Mouse (Mus musculus) ovary, postnatal 10 days (tissue): Measurements from ENCODE around the gene Oxct1.

Source experiments
- DNase-seq: peaks from one replicate; pipeline ENCODE4 v3.0.0; 2022; ENCODE audit warnings: low spot score

The Oxct1 gene

DNA sequence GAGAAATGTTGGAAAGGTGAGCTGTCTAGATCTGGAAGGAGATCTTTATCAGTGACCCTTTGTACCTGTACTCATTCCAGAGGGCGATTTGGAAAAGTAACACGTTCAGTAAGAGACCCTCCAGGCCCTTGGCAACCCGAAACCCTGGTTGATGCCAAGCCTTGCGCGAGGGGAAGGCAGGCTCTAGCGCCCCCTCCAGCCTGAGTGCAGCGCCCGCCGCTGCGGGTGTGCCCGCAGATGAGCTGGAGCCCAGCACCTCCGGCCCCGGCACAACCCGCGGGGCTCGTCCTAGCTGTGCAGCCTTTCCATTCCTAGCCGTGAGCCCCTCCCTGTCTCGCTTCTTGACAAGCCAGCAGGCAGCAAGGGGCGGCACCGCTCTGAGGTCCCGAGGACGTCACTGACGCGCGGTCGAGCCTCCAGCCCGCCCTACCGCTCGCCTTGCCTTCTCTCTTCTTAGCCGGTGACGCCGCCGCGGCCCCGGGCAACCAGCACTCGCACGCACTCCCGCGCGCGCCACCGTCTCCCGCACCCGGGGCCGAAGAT is at the start of gene Oxct1:
Gene Oxct1, plus strand, starts transcription at position 153 of the 543 bp plus-strand sequence.
- DNase-seq = peak; percentile 51

DNA sequence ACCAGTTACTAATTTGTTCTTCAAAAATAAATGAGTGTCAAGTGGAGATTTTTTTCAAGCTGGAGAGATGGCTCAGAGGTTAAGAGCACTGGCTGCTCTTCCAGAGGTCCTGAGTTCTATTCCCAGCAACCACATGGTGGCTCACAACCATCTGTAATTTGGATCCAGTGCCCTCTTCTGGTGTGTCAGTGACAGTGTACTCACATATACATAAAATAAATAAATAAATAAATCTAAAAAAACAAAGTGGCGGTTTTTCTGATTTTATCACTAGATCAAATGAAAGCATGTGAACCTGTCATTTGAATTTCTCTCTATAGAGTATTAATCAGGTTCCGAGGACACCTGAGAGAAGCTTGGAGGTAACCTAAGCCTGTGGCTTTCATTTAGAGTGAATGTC is 47.9 kb upstream of the Oxct1 start:
- no peak for DNase-seq

DNA sequence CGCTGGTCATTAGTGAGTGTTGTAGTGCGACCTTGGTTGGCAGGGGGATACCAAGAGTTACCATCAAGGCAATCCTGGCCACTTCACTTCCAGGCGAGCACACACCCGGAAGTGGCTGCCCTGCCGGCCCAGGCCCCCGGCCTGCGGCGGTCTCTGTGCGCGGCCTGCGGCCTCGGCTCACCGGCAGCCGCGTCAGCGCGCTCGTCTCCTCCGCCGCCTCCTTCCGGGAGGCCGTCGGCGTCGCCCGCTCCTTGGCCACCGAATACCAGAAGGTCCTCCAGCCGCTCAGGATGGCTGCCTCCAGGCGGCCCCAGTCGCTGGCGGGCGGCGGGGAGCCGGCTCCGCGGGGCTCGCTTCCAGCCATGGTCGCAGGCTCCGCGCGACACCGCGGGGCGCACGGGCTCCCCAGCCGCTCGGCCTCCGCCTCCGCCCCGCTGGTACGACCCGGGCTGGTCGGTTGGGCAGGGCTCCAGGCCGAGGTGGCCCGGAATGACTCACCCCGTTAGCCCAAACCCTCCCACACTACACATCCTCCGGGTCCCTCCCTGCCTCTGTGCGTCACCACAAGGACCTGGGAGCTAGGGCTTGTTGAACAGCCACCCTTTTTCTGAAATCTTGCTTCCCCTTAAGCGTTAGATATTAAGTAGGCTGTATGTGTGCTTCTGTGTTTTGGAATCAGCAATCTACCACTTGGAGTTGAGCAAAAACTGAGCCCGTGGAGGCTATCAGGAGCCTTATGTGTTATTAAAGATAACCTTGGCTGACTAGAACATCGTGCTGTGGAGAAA is 46.9 kb upstream of the Oxct1 start, which contains the start of gene Fbxo4:
Gene Fbxo4, minus strand, starts transcription at position 513 of the 788 bp plus-strand sequence.
- DNase-seq = peak; percentile 79

- DNase-seq = no peak
Observed at GRCm38 (mm10) chr15:3979871-3980270, 46.3 kb upstream of the Oxct1 start.

- no peak for DNase-seq
Observed at GRCm38 (mm10) chr15:3982732-3983131, 43.5 kb upstream of the Oxct1 start.

DNA sequence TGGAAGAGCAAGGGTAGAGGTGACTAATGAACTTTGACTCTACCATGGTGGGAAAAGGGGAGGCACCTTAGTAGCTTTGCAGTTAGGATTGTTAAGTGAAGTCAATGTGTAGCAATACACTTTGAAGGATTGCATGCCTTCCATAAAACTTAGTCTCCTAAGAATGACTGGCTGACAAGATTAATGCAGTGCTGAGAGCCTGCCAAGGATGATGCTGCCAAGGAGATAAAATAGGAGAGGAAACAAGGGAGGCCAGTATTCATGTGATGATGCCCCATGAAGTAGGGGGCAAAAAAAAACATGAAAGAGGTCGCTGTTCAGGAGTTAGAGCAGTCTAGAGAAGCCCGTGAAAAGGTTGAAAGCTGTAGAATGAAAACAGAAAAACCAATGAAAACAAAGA is 41.3 kb upstream of the Oxct1 start:
- no peak for DNase-seq

DNA sequence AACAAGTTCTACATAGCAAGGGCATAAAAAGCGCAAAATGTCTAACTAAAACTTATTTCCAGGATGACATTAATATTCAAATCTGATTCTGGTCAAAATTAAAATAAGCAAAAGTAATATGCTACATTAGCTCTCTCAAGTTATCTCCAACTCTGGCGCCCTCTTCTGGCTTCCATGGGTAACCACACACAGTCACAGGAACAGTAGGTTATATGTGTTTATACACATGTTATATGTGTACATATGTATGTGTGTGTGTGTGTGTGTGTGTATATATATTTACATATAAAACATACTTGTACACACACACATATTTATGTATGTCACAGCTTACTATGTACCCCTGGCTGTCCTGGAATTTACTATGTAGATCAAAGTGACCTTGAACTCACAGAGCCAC is 38.2 kb upstream of the Oxct1 start:
- no peak for DNase-seq

DNA sequence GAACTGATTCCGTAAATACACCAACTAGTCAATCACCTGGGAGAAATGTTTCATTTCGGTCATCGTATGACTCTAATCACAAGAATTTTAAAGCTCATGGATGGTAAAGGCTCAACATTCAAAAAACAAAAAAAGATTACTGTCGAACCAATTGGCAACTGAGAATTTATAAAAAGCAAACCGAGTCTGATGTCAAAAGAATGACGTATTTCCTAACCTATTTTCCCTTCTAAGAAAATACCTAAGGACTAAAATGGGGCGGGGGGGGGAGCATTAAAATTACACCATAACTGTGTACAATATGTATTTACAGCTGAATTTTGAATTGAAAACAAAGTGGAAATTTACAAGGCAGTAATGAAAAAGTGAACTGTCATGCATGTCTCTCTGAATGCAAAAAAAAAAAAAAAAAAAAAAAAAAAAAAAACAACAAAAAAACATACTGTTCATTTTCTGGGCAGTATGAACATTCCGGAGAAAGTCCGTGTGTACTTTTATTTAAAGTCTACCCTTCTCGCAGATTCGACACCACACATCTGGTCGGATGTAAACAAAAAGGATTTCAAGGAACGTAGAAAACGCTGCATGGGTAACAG is 31.2 kb upstream of the Oxct1 start:
- DNase-seq = no peak

DNA sequence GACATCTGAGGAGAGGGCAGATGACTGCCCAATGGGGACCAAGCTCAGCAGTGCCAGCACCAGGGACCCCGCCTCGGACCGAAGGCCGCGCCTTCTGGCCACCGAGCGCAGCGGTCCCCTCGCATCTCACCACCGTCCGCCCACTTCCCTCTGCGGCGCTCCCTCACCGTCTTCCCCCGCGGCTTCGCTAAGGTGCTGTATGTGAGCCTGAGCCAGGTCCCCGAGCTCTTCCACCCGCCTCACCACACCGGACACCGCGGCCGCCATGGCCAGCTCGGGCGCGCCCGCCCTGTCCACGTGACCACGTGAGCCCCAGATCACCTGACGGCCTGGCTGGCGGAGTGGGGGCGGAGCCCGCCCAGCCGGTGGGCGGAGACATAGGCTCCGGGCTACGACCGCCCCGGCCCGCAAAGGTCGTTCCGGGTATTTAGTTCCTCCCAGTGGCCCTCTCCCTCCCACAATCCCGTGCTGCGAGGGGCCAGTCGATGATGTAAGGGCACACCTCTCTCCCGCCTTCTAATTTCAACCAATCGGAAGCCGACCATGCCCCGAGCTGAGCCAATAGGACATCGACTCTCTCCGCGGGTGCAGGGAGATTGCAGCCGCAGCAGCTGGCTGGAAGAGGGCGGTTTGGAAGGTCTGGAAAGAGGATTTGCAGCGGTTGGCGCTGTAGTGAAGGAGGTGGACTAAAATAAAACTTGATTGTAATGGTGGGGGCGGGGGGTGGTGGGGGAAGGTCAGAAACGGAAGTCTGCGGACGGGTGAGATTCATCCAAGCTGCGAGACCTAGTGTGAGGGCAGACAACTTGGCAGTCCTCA is 30.5 kb upstream of the Oxct1 start, which contains the start of gene AW549877:
Gene AW549877, minus strand, starts transcription at position 297 of the 819 bp plus-strand sequence.
- peak; percentile 97 for DNase-seq

DNA sequence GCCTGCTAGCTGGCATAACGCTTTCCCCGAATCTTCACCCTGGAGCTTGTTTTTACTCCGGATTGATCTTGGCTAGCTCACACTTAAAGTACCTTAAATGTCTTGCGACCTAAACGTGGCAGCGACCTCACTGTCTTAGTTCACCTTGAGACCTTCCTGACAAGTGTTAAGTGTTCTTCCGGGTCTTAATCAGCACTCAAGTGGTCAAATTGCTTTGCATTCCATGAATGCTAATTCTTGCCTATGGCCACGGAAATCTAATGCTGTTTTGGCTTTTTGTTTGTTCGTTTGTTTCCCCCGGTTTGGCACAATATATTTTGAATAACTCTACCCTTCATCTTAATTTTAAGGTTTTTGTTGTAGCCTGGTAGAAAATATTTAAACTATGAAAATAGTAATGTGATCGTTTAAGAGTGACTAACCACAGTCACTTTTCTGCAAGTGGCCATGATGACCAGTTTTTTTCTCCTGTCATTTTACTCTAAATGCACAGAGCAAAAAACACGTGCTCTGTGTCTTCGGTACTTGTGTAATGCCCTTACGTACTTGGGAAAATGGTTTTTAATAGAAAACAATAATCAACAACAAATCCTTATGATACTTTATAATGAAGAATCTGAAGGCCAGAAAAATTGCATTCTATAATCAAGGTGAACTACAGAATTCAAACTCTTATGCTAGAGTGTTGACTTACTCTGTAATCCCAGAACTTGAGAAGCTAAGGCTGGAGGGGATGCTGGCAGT is 29.7 kb upstream of the Oxct1 start:
- DNase-seq = no peak

- no peak for DNase-seq
Observed at GRCm38 (mm10) chr15:3999144-3999543, 27.0 kb upstream of the Oxct1 start.

- no peak for DNase-seq
Observed at GRCm38 (mm10) chr15:4000536-4000935, 25.6 kb upstream of the Oxct1 start.

- DNase-seq = no peak
Observed at GRCm38 (mm10) chr15:4013873-4014272, 12.3 kb upstream of the Oxct1 start.

DNA sequence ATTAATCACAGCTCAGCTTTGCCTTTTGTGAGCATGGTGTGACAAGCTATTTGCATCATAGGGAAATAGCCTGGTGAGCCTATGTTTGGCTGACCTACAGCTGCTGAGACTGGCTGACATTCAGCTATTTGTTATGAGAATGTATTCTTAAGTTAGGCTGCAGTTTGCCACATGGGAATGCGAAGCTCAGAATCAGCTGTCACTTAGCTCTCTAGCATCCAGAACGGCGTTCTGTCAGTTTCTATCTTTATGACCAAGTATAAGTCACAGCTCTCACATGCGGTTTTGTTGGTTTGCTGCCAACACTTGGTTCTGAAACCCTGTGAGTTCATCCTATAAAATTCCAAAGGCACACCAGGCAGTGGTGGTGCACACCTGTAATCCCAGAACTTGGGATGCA is 5.5 kb upstream of the Oxct1 start:
- no peak for DNase-seq

DNA sequence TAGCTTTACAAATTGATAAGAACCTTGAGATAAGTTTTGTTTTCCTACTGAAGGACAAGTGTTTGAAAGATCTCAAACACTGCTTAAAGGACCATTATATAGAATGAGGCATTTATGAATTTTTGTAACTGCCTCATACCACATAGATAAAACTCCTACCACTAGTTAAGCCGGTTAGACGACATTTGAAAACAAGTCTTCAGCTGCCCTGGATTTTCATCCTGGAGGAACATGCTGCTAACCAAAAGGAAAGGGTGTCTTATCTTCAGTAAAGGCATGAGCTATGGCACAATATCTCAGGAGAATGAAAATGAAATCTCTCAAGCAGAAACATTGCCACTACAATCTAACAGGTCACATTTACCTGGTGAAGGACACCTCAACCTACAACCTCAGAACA is 2.4 kb upstream of the Oxct1 start:
- DNase-seq = no peak

- DNase-seq = no peak
Observed at GRCm38 (mm10) chr15:4024726-4025507, 1.3 kb upstream of the Oxct1 start.

GRCm38 (mm10) chr15:4025508-4025904 is 677 bp upstream of the Oxct1 start:
- DNase-seq = no peak

- peak; percentile 80 for DNase-seq
Observed at GRCm38 (mm10) chr15:4026831-4027584, 825 bp downstream of the Oxct1 start.

DNA sequence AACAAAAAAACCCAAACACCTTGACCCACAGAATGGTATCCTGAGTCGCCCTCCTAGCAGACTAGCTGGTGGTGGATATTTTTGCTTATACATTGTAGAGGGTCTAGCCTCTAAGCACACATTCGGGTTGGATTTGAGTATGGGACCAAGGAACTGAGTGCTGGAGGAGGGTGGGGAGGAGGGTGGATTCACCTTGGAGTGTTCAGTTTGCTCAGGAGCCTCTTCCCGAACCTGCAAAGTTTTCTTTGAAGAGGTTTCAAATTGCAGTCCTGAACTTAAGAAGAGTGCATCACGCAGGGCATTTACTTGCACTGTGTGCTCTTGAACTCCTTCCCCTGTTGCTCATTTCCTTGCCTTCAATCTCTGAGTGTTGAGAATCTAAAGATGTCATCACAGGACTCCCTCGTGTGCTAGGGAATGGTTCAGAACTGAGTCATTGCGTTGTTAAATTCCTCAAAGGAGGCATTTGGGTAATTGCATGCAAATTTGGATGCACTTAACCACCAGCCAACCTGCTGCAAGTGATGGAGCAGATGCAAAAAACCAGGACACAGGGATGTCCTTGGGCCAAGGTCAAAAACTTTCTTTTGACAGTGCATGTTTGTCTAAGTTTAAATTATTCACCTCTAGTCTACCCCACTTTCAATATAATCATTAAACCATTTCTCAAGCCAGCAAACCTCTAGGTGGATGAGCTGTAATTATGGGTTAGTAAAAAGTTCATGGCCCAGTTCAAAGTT is 1.7 kb downstream of the Oxct1 start:
- DNase-seq = no peak

DNA sequence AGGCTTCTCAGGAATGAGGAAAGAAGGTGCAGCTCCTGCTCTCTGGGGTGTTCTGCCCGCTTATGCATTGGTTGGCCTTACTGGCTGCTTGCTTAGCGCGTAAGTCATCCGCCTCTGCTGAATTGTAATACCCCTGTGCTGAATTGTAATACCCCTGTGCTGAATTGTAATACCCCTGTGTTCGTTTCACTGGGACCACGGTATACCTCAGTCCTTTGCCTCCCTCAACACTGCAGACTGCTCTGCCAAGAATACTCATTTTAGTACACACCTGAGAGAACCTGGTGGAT is 2.2 kb downstream of the Oxct1 start:
- no peak for DNase-seq
